Mouse (Mus musculus): ENCODE results near the gene Usf2.
"Not testable (repeated sequence)": the region's sequence is repeated elsewhere in the genome, so short reads cannot be mapped to it uniquely, and the experiment has no call there.

The Usf2 gene

GRCm38 (mm10) chr7:30958109-30958865 lies 1.7 kb upstream of the Usf2 start:
- no peak for DNase-seq (ENCODE audit: low read depth, low spot score)

DNA sequence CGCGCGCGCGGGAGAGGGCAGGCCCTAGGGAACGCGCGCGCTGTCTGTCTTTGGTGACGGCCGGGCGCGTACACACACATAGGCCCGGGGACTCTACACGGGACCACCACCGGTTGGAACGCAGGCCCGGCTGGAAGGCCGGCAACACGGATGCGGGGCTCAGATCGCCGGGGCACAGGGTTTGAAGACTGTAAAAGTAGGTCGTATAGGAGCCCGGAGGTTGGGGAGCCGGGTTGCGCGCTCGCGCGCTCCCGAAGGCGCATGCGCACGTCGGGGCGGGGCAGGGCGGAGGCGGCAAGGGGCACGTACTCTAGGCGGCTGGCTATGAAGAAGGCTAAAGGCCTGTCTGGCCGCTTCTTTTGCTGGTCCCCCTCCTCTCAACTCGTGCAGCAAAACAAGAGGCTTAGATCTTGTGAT lies 772 bp upstream of the Usf2 start:
- DNase-seq (ENCODE audit: low read depth, low spot score), result peak; percentile 72

- no peak for DNase-seq (ENCODE audit: low read depth, low spot score)
Measured at GRCm38 (mm10) chr7:30956357-30956751, 249 bp downstream of the Usf2 start.

- no peak for DNase-seq (ENCODE audit: low read depth, low spot score)
Measured at GRCm38 (mm10) chr7:30955584-30956356, 833 bp downstream of the Usf2 start.

DNA sequence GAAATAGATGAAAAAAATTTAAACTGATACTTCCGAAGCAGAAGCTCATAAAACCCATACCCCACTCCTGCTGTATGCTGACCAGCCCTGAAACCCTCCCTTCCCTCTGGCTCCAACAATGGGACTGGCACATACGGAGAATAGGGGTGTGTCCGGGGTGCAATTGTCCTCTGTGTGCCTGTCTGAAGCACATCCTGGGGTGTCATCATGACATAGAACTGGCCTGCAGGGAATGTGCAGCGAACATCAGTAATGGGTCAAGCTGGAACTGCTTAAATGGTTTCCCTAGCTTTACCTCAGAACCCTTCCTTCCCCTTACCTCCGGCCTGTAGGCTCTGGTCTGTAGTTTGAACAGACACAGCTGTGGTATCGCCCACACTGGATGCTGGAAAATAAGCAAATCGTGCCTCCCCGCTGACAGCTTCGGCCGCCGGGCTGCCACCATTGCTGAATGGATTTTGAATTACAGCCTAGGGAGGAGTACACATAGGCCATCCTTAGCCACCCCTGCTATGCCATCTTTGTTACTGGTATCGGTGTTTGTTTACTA lies 1.6 kb downstream of the Usf2 start:
- DNase-seq (ENCODE audit: low read depth, low spot score), result no peak

- no peak for DNase-seq (ENCODE audit: low read depth, low spot score)
Measured at GRCm38 (mm10) chr7:30954036-30954435, 2.6 kb downstream of the Usf2 start.

GRCm38 (mm10) chr7:30953459-30953858 lies 3.1 kb downstream of the Usf2 start:
- DNase-seq (ENCODE audit: low read depth, low spot score), result no peak

DNA sequence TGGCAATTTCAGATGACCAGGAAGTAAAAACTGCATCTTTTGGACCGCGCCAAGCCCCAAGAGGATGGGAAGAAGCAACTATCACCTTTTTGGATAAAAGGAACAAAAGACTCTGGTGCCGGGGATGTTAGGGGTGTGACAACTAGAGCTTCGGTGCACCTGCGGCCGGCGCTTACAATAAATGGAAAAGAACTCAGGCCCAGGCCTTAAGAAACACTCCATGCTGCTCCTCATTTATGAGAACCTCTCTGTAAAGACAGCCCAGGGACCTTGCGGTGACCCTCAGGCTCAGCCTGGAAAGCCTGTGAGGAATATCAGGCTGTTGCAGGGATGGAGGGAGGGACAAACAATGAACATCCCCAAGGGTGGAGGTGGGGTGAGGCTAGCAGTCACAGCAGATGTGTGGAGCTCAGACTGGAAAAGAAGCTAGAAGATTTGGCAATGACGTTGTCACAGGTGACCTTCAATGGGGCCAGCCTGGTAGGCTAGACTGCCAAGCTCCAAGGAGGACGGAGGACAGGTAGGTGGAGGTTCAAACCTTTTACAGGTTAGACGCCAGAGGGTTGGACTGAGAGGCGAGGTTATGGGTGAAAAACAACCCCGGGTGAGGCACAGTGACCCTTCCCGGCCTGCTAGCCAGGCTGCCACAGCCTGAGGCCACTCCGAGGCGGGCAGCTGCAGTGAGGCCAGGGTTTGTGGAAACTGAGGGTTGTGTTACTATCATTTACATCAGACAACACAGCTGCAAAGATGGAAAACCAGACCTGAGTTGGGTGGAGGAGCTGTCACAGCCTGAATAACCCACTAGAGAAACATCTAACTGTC lies 4.0 kb downstream of the Usf2 start:
- DNase-seq (ENCODE audit: low read depth, low spot score), result no peak

GRCm38 (mm10) chr7:30949902-30950301 lies 6.7 kb downstream of the Usf2 start:
- DNase-seq (ENCODE audit: low read depth, low spot score), result not testable (repeated sequence)

DNA sequence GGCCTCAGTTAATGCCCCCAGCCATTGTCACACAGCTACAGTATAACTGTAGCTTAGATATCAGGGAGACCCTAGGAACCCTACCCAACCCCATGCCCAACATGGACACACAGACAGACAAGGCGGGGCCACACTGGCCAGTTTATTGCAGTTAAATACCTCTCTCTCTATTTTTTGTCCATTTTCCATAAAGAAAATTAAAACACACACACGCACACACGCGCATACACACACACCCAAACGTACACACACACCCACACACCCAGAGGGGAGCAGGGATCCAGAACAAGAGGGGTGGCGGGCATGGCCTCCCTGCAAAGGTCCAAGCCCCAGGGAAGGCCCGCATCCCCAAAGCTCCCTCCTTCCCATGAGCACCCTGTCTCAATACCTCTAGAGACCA lies 10.7 kb downstream of the Usf2 start:
- no peak for DNase-seq (ENCODE audit: low read depth, low spot score)

DNA sequence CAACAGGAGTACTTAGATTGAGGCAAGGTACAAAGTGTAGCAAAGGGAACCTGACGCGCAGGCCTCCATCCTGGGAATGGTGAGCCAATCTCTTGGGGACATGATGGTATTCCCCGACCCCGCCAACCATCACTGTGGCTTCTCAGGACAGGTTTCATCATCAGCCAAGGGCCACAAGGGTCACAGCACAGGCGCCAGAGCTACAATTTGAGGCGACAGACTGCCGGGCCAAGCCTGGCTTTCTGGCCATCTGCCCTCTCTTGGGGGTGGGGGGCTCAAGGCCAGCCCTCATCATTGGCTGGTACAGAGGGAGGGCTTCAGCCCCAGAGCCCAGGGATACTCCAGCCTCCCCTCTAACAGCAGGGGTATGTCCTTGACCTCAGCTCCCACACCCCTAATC lies 11.1 kb downstream of the Usf2 start:
- not testable (repeated sequence) for DNase-seq (ENCODE audit: low read depth, low spot score)

- not testable (repeated sequence) for DNase-seq (ENCODE audit: low read depth, low spot score)
Measured at GRCm38 (mm10) chr7:30944706-30945105, 11.9 kb downstream of the Usf2 start.

GRCm38 (mm10) chr7:30943909-30944635 lies 12.5 kb downstream of the Usf2 start, which contains the start of gene Hamp:
Gene Hamp (minus strand): TSS chr7:30944032.
- DNase-seq (ENCODE audit: low read depth, low spot score), result no peak

DNA sequence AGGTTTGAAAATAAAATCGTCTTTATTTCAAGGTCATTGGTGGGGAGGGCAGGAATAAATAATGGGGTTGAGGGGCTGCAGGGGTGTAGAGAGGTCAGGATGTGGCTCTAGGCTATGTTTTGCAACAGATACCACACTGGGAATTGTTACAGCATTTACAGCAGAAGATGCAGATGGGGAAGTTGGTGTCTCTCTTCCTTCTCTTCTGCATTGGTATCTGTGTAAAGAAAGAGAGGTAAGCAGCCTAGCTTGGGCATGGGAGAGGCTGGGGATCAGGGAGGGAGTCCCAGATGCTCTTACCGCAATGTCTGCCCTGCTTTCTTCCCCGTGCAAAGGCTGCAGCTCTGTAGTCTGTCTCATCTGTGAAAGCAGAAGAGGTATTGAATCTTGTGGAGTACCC lies 14.2 kb downstream of the Usf2 start:
- DNase-seq (ENCODE audit: low read depth, low spot score), result not testable (repeated sequence)

GRCm38 (mm10) chr7:30940070-30940469 lies 16.5 kb downstream of the Usf2 start:
- not testable (repeated sequence) for DNase-seq (ENCODE audit: low read depth, low spot score)

GRCm38 (mm10) chr7:30935422-30936099 lies 21.0 kb downstream of the Usf2 start:
- not testable (repeated sequence) for DNase-seq (ENCODE audit: low read depth, low spot score)

DNA sequence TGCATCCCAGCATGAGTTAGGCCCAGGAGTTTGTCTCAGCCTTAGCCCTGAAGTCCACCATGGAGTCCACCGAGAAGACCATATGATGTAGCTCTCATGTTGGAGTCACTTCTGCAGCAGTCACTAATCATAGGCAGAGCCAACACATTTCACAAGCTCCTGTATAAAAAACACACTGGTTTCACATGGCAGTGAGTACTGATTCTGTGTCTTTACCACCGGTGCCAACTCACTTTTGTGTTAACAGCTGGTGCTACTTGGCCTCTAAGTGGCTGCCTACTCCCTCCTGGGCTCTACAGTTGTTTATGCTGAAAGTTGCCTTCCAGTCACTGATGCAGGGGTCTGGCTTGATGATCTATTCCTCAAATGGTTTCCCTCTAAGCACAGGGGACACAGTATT lies 32.0 kb downstream of the Usf2 start, which contains the start of gene Hamp2:
Hamp2 (minus strand) TSS at position 101 of the 400 bp plus-strand sequence.
- DNase-seq (ENCODE audit: low read depth, low spot score), result not testable (repeated sequence)

DNA sequence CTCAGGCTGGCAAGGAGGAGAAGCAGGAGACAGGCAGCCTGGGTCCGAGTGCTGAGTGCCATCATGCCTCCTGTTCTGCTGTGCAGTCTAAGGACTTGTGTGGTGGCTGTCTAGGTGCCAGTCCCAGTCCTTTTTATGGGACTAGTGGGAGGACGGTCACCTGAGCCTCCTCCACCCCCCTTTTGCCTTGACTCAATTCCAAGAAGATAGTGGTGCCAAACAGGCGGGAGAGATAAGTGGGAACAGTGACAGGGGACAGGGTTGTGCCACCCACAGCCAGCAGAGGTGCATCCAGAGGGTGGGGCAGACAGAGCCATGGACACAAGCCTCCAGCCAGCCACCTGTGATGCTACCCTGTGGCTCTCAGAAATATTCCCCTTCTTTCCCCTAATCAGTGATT lies 32.5 kb downstream of the Usf2 start:
- no peak for DNase-seq (ENCODE audit: low read depth, low spot score)

DNA sequence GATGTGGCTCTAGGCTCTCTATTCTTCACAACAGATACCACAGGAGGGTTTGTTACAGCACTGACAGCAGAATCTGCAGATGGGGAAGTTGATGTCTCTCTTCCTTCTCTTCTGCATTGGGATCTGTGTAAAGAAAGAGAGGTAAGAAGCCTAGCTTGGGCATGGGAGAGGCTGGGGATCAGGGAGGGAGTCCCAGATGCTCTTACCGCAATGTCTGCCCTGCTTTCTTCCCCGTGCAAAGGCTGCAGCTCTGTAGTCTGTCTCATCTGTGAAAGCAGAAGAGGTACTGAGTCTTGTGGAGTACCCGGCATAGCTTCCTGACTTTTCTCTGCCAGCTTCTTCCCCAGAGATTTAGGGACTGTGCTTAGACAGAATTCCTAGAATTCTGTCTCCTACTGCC lies 34.1 kb downstream of the Usf2 start:
- DNase-seq (ENCODE audit: low read depth, low spot score), result not testable (repeated sequence)

DNA sequence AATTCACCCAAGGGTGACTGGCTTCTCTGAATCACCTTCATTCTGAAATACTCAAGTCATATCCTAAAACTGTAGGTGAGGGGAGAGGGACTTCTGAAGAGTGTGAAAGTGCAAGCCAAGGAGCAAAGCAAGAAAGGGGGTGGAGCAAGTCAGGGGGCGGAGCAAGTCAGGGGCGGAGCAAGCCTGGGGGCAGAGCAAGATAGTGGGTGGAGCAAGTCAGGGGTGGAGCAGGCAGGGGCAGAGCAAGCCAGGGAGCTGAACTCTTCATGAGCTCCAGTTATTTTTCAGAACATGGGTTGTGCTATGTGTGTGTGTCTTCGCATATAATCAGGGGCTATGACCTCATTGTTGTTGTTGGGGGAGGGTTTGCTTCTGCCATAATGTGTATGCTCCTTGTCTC lies 36.4 kb downstream of the Usf2 start:
- no peak for DNase-seq (ENCODE audit: low read depth, low spot score)
